Mouse (Mus musculus): ENCODE data around the gene Ccdc84.
"Not testable (repeated sequence)": the region's sequence is repeated elsewhere in the genome, so short reads cannot be mapped to it uniquely, and the experiment has no call there.

The Ccdc84 gene

DNA sequence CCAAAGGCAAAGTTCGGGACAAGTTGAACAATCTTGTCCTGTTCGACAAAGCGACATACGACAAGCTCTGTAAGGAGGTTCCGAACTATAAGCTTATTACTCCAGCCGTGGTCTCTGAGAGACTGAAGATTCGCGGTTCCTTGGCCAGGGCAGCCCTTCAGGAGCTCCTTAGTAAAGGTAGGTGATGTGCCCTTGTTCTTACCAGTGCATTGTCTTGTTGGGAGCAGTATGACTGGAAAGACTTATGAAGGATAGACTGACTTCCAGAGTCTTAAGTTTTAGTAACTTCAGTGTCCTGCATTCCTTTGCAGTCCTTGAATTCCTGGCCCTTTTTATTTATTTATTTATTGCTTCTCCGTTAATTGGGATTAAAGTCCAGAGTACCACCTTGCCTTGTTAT is 9.7 kb downstream of the Ccdc84 start:
- not testable (repeated sequence) for DNase-seq (ENCODE audit: low spot score)

DNA sequence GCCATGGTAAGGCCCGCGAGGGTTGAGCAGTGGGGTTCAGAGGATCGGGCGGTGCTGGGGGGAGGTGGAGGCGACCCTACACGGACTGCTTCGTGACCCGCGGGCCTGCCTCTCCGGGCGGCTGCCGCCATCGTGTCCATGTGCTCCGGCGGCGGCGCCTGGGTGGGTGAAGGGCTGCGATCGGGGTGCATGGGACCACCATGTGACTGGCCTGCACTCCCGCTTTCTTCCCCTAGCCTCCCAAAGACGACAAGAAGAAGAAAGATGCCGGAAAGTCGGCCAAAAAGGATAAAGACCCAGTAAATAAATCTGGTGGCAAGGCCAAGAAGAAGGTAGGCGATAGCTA is 10.6 kb downstream of the Ccdc84 start:
- no peak for DNase-seq (ENCODE audit: low spot score)

DNA sequence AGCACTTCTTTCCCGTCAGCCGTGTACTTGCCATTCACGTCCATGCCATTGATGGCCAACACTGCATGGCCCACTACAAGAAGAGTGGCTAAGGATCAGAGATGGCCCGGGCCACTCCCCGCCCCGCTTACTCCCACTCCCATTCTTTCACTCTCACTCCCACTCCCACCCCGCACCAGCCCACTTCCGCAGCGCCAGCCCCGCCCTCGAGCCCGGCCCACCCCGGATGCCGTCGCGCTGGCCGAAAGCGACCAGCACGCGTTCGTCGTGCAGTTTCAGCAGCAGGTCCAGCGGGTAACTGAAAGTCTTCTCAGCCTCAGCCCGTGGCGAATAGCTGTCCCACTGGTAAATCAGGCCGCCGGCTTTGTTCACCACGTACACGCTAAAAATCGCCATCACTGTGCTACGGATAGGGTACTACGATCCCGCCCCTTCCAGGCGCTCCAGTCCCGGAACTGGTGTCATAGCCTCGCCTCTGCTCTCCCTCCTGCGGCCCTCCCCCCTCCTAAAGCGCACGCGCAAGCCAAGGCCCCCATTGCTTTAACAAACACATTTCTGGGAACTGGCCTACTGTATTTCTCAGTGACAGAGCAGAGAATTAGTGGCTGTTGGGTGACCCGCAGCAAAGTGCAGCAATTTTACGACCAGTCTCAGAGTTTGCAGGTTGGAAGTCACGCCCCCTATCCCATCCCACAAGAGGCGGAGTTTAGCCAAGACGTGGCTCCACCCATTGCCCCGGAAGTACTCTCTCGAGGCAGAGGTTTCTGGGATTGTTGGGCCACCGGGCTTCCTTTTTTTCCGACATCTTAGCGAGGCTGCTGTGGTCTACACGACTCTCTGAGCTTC is 11.2 kb downstream of the Ccdc84 start, which contains the start of the genes Rps25 and Trappc4:
TSS of gene Rps25 (plus strand) at position 234 of the 846 bp plus-strand sequence.
TSS of gene Trappc4 (minus strand) at position 695 of the 846 bp plus-strand sequence.
- DNase-seq (ENCODE audit: low spot score): peak; percentile 93

DNA sequence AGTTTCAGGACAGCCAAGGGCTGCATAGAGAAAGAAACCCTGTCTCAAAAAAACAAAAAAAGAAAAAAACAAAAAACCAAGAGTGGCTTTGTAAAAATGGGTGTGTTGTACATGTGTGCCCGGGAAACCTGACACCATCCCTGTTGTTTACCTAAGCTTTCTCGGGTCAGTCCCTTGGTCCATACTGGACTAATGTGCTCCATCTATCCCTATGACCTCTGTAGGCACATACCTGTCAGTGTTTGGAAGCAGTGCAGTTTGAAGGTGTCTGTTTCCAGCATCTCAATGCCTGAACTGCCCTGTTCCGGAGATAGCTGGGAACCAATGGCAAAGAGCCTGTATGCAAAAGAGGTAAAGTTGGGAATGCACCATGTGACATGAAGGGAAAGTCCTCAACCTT is 13.4 kb downstream of the Ccdc84 start:
- no peak for DNase-seq (ENCODE audit: low spot score)

DNA sequence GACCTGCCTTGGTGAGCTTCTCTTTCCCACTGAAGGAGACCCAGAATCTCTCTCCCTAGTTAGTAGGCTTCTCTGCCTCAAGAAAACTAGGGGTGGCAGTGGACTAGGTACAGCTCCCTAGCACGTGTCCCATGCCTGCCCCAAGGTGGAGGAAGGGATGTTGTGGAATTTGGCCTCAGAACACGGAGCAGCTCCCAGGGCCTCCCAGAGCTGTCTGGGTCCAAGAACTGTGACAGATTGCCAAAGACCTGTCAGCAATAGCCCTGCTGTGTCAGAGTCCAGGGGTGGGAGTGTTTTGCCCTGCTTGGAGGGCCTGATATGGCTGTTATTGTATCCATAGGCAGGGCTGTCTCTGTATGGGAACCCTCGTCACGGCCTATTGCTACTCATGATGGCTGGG is 17.3 kb downstream of the Ccdc84 start:
- DNase-seq (ENCODE audit: low spot score): no peak

DNA sequence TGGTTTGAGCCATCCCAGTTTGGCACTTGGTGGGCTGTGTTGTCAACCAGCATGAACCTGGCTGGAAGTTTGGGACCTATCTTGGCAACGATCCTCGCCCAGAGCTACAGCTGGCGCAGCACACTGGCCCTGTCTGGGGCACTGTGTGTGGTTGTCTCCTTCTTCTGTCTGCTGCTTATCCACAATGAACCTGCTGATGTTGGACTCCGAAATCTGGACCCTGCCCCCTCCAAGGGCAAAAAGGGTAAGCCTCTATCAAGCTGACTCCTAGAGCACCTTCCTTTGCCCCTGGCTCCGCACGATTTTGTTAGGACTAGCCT is 18.6 kb downstream of the Ccdc84 start:
- DNase-seq (ENCODE audit: low spot score): no peak

DNA sequence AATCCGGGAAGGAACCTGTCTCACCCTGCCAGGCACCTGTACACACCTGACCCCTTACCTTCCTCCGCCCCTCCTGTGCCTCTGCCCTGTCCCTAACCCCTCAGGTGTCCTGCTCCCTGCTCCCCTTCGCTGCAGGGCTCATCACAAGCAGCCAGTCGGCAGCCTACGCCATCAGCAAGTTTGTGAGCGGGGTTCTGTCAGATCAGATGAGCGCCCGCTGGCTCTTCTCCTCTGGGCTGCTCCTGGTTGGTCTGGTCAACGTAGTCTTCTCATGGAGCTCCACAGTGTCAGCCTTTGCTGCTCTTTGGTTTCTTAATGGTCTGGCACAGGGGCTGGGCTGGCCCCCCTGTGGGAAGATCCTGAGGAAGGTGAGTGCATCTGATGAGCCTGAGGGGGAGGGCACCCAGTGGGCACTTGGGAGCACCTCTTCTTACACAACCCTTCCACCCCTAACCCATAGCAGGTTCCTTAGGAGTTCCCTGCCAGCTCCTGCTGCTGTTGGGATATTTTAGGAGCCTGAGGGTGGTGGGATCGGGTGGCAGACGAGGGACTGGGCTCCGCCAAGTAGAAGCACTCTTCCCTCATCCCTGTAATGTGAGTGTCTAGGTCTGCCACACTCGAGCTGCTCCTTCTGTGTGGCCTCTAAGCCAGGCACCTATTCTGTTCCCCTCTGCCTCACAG is 19.1 kb downstream of the Ccdc84 start:
- DNase-seq (ENCODE audit: low spot score): no peak

DNA sequence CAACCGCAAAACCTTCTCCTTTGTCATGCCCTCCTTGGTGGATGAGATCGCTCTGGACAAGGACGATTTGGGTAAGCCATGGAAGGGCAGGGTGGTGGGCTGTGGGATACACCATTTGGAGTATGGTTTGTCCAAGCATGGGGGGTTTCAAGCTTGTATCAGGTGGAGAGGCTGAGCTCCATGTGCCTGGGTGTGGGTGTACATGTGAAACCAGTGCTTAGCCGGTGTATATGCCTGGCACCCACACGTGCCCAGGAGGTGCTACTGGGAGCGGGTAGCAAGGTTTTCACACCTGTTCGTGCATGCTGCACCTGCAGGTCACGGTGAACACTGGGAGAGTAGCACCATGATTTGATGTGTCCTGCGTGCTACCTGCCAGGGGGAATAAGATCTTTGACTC is 19.8 kb downstream of the Ccdc84 start:
- no peak for DNase-seq (ENCODE audit: low spot score)

DNA sequence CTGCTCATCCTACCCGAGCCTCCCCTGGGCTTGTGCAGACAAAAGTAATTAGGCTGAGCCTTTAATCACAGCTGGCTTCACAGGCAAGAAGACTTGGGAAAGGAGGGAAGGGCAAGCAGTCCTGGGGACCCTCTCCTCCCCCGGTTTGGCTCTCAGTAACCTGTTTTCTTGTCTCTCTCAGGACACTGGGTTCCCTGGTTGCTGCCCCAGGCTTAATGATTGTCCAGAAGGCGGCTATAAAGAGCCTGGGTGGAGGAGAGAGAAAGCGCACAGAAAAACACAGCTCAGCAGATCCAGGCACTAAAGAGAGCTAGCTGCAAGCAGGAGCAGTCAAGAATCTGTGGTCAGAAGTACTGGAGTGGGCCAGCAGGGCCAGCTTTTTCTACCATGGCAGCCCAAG is 20.3 kb downstream of the Ccdc84 start:
- DNase-seq (ENCODE audit: low spot score): no peak

DNA sequence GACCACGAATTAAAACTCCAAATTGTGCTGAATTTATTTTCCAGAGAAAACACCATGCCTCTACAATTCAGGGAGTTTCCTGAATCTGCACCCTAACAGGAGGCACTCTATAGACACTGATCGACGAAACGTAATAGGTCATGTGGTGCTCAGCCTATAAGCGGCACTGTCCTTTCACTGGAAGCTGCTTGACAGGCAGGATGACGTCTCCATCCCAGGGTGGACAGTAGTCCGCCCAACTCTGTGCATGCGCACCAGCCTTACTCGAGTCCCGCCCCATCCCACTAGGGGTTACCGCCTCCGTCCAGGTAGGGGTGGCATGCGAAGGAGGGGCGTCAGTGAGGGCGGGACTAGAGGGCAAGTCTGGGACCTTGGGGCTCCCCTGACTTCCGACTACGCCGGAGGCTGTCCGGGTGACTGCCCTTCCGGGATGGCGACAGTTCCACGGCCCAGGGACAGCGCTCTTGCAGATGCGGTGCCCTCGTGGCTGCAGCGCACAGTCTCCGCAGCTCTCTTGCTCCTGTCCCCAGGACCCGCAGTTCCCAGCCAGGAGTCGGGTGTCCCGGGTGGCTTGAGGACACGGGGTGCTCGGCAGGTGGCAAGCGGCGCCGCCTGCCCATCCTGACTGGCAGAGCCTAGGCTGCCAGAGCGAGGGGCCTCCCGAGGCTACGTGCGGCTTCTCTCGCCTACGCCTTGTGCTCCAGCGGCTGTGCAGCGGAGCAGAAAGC is 21.5 kb downstream of the Ccdc84 start, which contains the start of gene Slc37a4:
TSS of gene Slc37a4 (plus strand) at position 169 of the 728 bp plus-strand sequence.
- peak; percentile 93 for DNase-seq (ENCODE audit: low spot score)

DNA sequence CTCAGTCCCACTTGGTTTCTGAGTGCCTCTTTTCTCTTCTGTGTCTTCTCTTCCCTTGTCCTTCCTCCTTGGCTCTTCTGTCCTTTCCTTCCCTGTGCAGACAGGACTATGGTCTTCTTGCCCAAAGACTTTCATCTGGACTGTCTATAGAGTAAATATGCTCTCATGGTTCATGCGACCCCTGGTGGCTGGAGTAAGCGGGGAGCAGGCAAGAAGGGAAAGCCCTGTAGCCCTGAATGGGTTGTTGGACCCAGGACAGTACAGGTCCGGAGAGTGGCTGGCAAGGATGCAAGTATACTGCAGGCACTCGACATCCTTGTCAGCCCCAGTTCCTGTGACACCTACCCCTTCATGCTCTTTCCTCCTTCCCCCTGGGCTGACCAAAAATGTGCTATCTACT is 26.9 kb downstream of the Ccdc84 start:
- DNase-seq (ENCODE audit: low spot score): peak; percentile 71

DNA sequence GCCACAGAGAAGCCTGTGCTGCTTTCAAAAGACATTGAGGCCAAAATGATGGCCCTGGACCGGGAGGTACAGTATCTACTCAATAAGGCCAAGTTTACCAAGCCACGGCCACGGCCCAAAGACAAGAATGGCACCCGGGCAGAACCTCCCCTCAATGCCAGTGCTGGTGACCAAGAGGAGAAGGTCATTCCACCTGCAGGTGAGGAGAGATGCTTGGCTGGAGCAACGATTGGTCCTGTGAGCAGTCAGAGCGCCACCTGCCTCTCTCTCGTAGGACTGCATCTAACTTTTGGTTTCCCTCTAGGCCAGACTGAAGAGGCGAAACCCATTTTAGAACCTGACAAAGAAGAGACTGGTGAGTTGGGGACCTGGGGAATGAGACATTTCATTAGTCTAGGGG is 29.1 kb downstream of the Ccdc84 start:
- DNase-seq (ENCODE audit: low spot score): no peak

DNA sequence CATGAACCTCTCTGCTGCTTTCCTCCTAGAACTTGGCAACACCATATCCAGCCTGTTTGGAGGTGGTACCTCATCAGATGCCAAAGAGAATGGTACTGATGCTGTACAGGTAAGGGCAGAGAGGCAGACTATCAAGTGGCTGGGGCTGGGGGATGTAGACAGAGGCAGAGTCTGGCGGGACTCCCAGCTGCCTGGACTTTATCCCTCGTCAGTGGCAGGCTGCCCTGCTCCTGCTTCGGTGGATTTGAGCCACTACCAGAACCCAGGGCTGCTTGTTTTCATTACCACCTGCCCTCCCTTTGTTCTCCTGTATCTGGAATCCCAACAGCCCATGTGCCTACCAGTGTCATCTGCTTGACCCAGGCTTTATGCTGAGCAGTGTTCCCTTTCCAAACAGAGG is 31.1 kb downstream of the Ccdc84 start:
- no peak for DNase-seq (ENCODE audit: low spot score)

DNA sequence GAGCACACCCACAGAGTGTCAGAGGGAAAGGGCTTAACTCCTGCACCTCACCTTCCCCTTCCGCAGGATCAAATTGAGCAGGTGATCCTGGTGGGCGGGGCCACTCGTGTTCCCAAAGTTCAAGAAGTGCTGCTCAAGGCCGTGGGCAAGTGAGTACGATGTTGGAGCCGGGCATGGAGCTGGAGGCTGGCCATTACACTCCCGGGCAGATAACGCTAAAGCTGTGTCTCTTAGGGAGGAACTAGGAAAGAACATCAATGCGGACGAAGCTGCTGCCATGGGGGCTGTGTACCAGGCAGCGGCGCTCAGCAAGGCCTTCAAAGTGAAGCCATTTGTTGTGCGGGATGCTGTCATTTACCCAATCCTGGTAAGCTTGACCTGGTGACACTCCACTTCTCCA is 33.8 kb downstream of the Ccdc84 start:
- no peak for DNase-seq (ENCODE audit: low spot score)

DNA sequence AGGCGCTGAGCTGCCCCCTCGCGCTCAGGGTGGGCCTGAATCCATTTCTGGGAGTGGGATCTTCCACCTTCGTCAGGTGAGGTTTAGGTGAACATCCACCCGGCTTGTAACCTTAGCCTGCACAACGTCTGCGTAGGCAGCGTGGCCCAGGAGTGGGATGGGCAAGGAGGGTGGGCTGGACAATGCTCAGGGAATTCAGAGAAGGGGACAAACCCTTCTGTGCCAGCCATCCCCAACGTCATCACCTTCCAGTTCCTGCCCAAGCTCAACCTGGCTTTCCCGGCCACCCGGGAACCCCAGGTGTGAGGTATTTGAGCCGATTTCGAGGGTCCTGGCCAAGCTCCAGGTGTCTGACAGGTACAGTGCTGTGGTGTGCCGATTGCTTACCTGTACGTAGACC is 38.5 kb downstream of the Ccdc84 start:
- DNase-seq (ENCODE audit: low spot score): no peak

DNA sequence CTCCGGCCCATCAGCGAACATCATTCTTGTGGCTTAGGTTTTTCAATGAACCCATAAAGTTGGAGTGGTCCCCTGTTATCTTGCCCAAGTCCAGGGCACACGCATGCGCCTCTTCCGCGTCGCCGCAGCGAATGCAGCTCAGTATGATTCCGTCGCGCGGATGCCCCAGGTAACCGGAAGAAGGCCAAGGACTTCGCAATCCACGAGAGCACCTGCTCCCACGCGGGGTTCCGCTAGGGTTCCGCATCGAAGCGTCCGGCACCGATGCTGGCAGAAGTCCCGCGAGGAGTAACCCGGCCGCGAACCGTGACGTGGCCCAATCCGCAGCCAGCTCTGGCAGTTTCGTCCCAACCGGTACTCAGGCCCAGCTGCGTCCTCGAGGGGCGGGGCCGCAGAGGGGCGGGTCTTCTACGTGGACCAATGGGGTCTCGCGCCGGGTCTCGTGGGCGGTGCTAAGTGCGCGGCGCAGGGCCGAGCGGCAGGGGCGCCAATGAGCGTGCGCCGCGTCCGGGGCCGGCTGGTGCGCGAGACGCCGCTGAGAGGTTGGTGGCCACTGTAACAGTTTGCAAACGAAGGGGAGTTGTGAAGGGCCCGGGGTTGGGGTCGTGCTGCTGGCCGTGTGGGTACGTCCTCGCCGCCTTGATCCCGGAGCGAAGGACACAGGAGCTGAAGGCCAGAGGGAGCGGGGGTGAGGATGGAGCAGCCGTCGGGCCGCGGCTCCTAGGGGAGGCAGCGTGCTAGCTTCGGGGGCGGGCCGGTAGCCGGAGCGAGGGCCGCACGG is 39.1 kb downstream of the Ccdc84 start, which contains the start of gene Hyou1:
TSS of gene Hyou1 (plus strand) at position 437 of the 781 bp plus-strand sequence.
- DNase-seq (ENCODE audit: low spot score): peak; percentile 99

DNA sequence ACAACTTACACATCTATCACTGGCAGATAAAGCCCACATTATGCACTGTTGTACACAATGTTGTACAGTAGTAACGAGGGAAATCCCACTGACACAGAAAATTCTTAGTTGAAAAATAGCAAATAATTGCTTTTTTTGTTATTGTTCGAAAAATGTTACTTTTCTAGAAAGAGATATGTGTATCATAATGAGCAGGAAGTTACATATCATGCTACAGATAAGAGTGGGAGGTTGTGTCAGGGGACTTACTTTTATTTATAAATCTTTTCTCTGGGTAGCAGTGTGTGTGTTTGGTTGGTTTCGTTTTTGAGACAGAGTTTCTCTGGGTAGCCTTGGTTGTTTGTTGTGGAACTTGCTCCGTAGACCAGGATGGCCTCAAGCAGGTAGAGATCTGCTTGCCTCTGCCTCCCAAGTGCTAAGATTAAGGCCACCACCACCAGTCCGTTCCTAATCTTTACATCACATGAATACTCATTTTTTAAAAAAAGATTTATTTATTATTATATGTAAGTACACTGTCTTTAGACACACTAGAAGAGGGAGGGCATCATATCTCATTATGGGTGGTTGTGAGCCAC is 40.1 kb downstream of the Ccdc84 start:
- no peak for DNase-seq (ENCODE audit: low spot score)

DNA sequence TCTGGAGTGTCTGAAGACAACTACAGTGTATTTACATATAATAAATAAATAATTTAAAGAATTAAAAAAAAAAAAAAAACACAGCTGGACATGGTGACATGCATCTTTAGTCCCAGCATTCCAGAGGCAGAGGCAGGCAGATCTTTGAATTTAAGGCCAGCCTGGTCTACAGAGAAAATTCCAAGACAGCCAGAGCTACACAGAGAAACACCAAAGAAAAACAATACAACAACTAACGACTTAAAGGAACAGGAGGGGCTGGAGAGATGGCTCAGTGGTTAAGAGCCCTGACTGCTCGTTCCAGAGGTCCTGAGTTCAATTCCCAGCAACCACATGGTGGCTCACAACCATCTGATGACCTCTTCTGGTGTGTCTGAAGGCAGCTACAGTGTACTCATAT is 41.0 kb downstream of the Ccdc84 start:
- not testable (repeated sequence) for DNase-seq (ENCODE audit: low spot score)

DNA sequence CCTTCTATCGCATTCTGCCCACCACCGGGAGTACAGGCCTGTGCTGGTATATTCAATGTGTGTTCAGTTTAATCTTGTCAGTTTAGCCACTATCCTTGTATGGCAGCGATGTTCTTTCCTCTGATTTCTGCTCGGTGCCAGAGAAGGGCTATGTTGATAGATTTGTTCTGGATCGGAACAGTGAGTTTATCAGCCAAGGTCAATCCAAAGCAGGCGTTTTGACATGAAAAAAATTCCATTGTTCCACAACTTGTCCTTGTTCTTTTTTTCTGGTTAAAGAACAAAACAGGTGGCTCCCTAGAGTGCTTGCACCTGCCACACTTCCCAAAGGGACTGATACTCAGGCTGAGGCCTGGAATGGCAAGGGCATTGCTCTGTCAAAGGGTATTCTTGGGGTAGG is 42.2 kb downstream of the Ccdc84 start:
- DNase-seq (ENCODE audit: low spot score): no peak

DNA sequence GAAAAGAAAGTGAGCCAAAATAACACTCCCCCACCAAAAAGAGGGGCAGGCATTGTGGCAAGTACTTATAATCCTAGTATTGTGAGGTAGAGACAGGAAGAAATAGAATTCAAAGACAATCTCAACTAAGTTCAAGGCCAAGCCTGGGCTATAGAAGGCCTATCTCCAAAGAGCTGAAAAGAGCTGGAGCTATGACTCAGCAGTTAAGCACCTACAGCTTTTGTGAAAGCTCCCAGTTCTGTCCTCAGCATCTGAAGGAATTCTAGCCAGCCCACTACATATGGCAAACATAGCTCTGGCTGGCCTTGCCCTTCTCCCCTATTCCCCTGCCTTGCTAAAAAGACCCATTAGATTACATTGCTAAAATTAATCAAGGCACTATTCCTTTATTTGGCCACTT is 45.0 kb downstream of the Ccdc84 start:
- DNase-seq (ENCODE audit: low spot score): no peak

DNA sequence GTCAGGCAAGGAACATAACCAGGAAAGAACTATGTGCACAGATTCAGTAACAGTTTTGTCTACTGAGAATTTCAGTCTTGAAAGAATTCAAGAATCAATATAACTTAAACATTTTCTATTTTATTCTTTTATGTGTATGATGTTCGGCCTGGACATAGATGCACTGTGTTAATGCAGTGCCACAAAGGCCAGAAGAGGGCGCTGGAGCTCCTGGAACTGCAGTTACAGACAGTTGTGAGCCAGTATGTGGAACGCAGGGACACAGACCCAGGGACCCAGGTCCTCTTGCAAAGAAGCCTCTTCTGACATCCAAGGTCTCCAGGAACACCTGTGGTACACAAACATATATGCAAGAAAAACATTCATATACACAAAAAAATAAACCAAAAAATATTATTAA is 53.9 kb downstream of the Ccdc84 start:
- no peak for DNase-seq (ENCODE audit: low spot score)

DNA sequence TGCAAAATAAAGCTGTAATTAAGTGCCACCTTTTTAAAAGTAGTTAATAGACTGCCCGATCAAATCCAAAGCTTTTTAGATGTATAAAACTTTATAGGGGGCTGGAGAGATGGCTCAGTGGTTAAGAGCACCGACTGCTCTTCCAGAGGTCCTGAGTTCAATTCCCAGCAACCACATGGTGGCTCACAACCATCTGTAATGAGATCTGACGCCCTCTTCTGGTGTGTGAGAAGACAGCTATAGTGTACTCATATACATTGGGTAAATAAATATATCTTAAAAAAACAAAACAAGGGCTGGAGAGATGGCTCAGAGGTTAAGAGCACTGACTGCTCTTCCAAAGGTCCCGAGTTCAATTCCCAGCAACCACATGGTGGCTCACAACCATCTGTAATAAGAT is 56.4 kb downstream of the Ccdc84 start:
- not testable (repeated sequence) for DNase-seq (ENCODE audit: low spot score)

All from layer of hippocampus, adult 11-12 months (tissue).